Mouse (Mus musculus) liver, embryonic 16.5 days (tissue): Measurements from ENCODE around the gene Pfkp. TPM values are rescaled to one million over a fixed set of nuclear protein-coding genes. Genes with fewer than 3 reads are reported as not detected.

ENCODE experiments used
- ATAC-seq: fragments of 200-750 bp; cut with Nextera tagmentation; 2 replicates; pipeline ENCODE4 v1.8.0; 2017; ENCODE audit warnings: low read depth, mild to moderate bottlenecking, moderate number of reproducible peaks, moderate library complexity
- H3K27ac ChIP-seq: fragments of 300-500 bp; sonication (generic); 2 replicates; pipeline ENCODE4 v1.5.1; 2014; ENCODE audit warnings: mild to moderate bottlenecking, low read length
- H3K27me3 ChIP-seq: fragments of 300-500 bp; sonication (generic); 2 replicates; pipeline ENCODE4 v1.6.1; 2014; ENCODE audit warnings: low read depth, low read length, mixed read lengths; ENCODE audit not compliant: control insufficient read depth, insufficient read depth
- H3K36me3 ChIP-seq: fragments of 300-500 bp; sonication (generic); 2 replicates; pipeline ENCODE4 v1.6.1; 2014; ENCODE audit warnings: mild to moderate bottlenecking; ENCODE audit not compliant: control insufficient read depth, insufficient read depth
- H3K4me1 ChIP-seq: fragments of 300-500 bp; sonication (generic); 2 replicates; pipeline ENCODE4 v1.6.1; 2014; ENCODE audit warnings: low read depth, low read length, mixed read lengths; ENCODE audit not compliant: control insufficient read depth
- H3K4me2 ChIP-seq: fragments of 300-500 bp; sonication (generic); 2 replicates; pipeline ENCODE4 v1.6.1; 2014; ENCODE audit warnings: low read depth, low read length, mixed read lengths
- H3K4me3 ChIP-seq: fragments of 300-500 bp; sonication (generic); 2 replicates; pipeline ENCODE4 v1.5.1; 2014; ENCODE audit warnings: low read depth, mild to moderate bottlenecking, low read length
- H3K9ac ChIP-seq: fragments of 300-500 bp; sonication (generic); 2 replicates; pipeline ENCODE4 v1.6.1; 2014; ENCODE audit warnings: low read depth, low read length
- H3K9me3 ChIP-seq: fragments of 300-500 bp; sonication (generic); replicated peaks from 2 replicates; pipeline ENCODE4 v1.6.1; 2016; ENCODE audit warnings: low read length; ENCODE audit not compliant: control insufficient read depth
- whole genome bisulfite sequencing: fragments of 180-500 bp; shearing (Covaris S2); extraction: QIAGEN DNeasy Blood & Tissue Kit; methylation state at CpG from one replicate; pipeline ENCODE4 v1.1.7; 2014; ENCODE audit not compliant: insufficient replicate concordance; 5-methylcytosine and 5-hydroxymethylcytosine counted together
- polyA plus RNA-seq: library from polyadenylated mRNA; unstranded; fragments of >200 nt; fragmentation: Nextera tagmentation; extraction: Ambion mirVana; gene quantifications from 2 replicates; pipeline ENCODE4 v1.2.1, GENCODE M21; 2015

Pfkp gene
- polyA plus RNA-seq, 1 experiment from 2014 or later: 5.6 TPM

GRCm38 (mm10) chr13:6600626-6601025, 48.0 kb downstream of the Pfkp start:
- no peak overlapping the region for H3K9ac ChIP-seq
- H3K9me3 ChIP-seq: no peaks in the 10 kb centered on the region
- no peak overlapping the region for H3K27ac ChIP-seq
- 73% methylated on average over 8 of the region's 8 CpGs for WGBS
- no peaks in the 10 kb centered on the region for H3K4me1 ChIP-seq
- no peaks in the 10 kb centered on the region for H3K36me3 ChIP-seq
- no peak overlapping the region for H3K4me3 ChIP-seq
- H3K27me3 ChIP-seq: no peaks in the 10 kb centered on the region
- H3K4me2 ChIP-seq: no peak overlapping the region
- ATAC-seq: no peak

- WGBS: 80% methylated on average over 16 of the region's 16 CpGs
- H3K4me3 ChIP-seq: no peak overlapping the region
- no peak overlapping the region for H3K9ac ChIP-seq
- no peaks in the 10 kb centered on the region for H3K4me1 ChIP-seq
- ATAC-seq: no peak
- no peaks in the 10 kb centered on the region for H3K36me3 ChIP-seq
- no peak overlapping the region for H3K4me2 ChIP-seq
- H3K27ac ChIP-seq: no peak overlapping the region
- H3K27me3 ChIP-seq: no peaks in the 10 kb centered on the region
- H3K9me3 ChIP-seq: no peaks in the 10 kb centered on the region
These were observed 50.8 kb downstream of the Pfkp start for GRCm38 (mm10) chr13:6597801-6598200.

- Histone ChIP-seq H3K4me2 (no peak overlapping the region), H3K27me3 (no peaks in the 10 kb centered on the region), H3K4me3 (no peak overlapping the region), H3K27ac (no peak overlapping the region), H3K36me3 (no peaks in the 10 kb centered on the region), H3K4me1 (no peaks in the 10 kb centered on the region), H3K9me3 (no peaks in the 10 kb centered on the region), H3K9ac (no peak overlapping the region)
- ATAC-seq: no peak
- 69% methylated on average over 4 of the region's 4 CpGs for WGBS
These were observed 53.2 kb downstream of the Pfkp start for GRCm38 (mm10) chr13:6595403-6595802.

DNA sequence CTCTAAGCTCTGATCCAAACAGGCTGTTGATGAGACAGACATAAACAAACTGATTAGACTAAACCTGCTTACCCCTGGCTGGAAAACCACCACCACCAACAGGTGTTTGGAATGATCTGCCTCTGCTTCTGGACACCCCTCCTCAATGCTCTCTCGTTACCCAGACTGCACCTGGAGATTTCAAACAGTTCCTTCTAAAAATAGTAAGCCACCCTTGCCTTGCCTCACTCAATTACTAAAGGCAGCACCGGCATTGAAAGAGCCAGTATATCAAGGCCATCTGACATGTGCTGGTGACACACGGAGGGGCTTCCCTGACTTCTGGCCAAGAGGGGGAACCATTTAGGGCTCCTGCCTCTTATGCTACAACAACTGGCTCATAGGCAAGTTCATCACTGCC, 57.7 kb downstream of the Pfkp start:
- no peak for ATAC-seq
- no peaks in the 10 kb centered on the region for H3K27me3 ChIP-seq
- WGBS: 36% methylated on average over 3 of the region's 3 CpGs
- H3K4me1 ChIP-seq: no peaks in the 10 kb centered on the region
- H3K4me3 ChIP-seq: no peak overlapping the region
- H3K4me2 ChIP-seq: no peak overlapping the region
- H3K9ac ChIP-seq: no peak overlapping the region
- no peaks in the 10 kb centered on the region for H3K9me3 ChIP-seq
- no peaks in the 10 kb centered on the region for H3K36me3 ChIP-seq
- no peak overlapping the region for H3K27ac ChIP-seq

- Histone ChIP-seq H3K4me2 (no peak overlapping the region), H3K4me3 (no peak overlapping the region), H3K27ac (no peak overlapping the region), H3K36me3 (peaks cover 6% of the 10 kb centered on the region; the same call in 1 of the 2 replicates), H3K4me1 (no peaks in the 10 kb centered on the region), H3K27me3 (no peaks in the 10 kb centered on the region), H3K9me3 (no peaks in the 10 kb centered on the region), H3K9ac (no peak overlapping the region)
- ATAC-seq: no peak
- WGBS: 69% methylated on average over 9 of the region's 9 CpGs
These were observed 62.6 kb downstream of the Pfkp start for GRCm38 (mm10) chr13:6586009-6586408.

DNA sequence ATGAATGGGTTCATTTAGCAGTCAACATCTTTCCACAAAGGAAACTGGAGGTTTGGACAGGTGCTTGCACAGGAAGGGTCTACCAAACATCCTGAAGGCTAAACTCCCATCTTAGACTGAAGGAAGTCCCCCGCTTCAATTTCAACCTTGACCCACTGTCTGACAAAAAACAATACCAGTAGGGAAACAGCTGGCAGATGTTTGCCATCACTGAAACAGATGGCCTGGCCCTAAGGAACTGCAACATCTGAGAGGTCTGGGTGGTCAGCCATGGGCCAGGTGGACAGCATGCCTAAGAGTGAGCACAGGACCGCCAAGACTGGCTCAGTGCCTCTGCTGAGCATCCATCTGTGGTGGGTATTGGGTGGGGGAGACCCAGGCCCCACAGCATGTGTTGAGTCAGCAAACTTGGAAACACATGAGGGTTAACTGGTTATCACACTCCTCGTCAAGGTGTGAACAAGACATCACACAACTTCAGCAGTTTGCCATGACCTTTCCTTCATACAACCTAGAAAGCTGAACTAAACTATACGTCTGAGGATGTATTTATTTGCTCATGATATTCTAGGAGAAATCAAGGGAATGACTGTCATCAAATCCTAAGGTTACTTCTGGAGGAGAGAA, 65.0 kb downstream of the Pfkp start:
- H3K36me3 ChIP-seq: peaks cover 27% of the 10 kb centered on the region
- H3K27ac ChIP-seq: no peak overlapping the region
- H3K9me3 ChIP-seq: no peaks in the 10 kb centered on the region
- no peak overlapping the region for H3K4me2 ChIP-seq
- WGBS: 71% methylated on average over 4 of the region's 4 CpGs
- no peak overlapping the region for H3K9ac ChIP-seq
- no peaks in the 10 kb centered on the region for H3K27me3 ChIP-seq
- H3K4me3 ChIP-seq: no peak overlapping the region
- ATAC-seq: no peak; the same call in 1 of the 2 replicates
- H3K4me1 ChIP-seq: no peaks in the 10 kb centered on the region

- Histone ChIP-seq H3K9me3 (no peaks in the 10 kb centered on the region), H3K9ac (no peak overlapping the region), H3K27ac (no peak overlapping the region), H3K4me3 (no peak overlapping the region), H3K27me3 (no peaks in the 10 kb centered on the region), H3K36me3 (peaks cover 90% of the 10 kb centered on the region), H3K4me2 (no peak overlapping the region), H3K4me1 (no peaks in the 10 kb centered on the region)
- 93% methylated on average over 6 of the region's 6 CpGs for WGBS
- no peak for ATAC-seq
These were observed 72.6 kb downstream of the Pfkp start for GRCm38 (mm10) chr13:6575920-6576509.

DNA sequence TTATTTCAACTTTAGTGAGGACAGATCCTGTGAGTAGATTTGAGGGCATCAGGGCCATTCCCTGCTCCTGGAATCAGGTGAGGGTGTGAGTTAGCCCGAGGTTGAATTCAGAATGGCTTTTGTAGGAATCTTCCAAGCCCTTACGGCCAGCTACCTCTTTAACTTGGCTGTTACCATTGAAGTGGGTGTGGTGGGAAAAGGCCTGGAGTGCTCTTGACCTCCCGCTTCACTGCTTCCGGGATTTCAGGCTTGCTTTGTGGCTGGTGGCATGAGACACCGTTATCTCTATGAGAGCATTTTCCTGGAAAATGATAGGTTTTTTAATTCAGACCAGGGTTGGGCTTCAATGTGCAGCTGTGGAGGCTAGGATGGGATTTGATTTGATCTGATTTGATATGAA, 83.0 kb downstream of the Pfkp start:
- Histone ChIP-seq H3K9ac (no peak overlapping the region), H3K36me3 (peaks cover 73% of the 10 kb centered on the region), H3K4me3 (no peak overlapping the region), H3K27me3 (no peaks in the 10 kb centered on the region), H3K27ac (no peak overlapping the region), H3K9me3 (no peaks in the 10 kb centered on the region), H3K4me1 (no peaks in the 10 kb centered on the region), H3K4me2 (no peak overlapping the region)
- 85% methylated on average over 5 of the region's 5 CpGs for WGBS
- no peak for ATAC-seq

DNA sequence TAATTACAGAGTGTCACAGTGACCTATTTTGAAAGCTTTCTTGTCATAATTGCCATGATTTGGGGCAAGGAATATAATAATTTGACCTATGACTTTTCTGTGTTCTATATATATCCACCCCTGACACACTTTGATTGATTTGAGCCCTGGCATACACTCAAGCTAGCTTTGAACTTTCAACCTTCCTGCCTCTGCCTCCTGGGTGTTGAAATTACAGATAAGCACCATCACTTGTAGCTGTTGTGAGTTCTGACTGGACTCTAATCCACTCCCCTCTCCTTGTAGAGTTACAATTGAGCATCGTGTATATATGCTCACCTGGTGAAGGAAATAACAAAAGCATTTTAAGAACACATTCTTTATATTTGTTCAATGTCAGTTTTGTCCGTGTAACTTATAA, 86.2 kb downstream of the Pfkp start:
- H3K27me3 ChIP-seq: no peaks in the 10 kb centered on the region
- H3K4me3 ChIP-seq: no peak overlapping the region
- no peak overlapping the region for H3K4me2 ChIP-seq
- H3K4me1 ChIP-seq: no peaks in the 10 kb centered on the region
- no peak overlapping the region for H3K9ac ChIP-seq
- peaks cover 79% of the 10 kb centered on the region for H3K36me3 ChIP-seq
- WGBS: 82% methylated on average over 2 of the region's 2 CpGs
- no peak overlapping the region for H3K27ac ChIP-seq
- no peaks in the 10 kb centered on the region for H3K9me3 ChIP-seq
- no peak for ATAC-seq
